Mouse (Mus musculus) testis, adult 2 months (tissue): ENCODE measurements around the gene Gpc6.

Source experiments
- CTCF ChIP-seq: fragments of 200-500 bp; IDR thresholded peaks from 2 replicates; pipeline ENCODE4 v1.5.1; 2012; ENCODE audit warnings: low read depth, mild to moderate bottlenecking, inconsistent platforms, low read length, moderate library complexity; ENCODE audit not compliant: control insufficient read depth, insufficient read depth, insufficient replicate concordance
- POLR2A ChIP-seq: fragments of 200-500 bp; IDR thresholded peaks from 2 replicates; pipeline ENCODE4 v1.6.1; 2012; ENCODE audit warnings: low read depth, mild to moderate bottlenecking, inconsistent platforms, low read length, moderate library complexity; ENCODE audit not compliant: control insufficient read depth

DNA sequence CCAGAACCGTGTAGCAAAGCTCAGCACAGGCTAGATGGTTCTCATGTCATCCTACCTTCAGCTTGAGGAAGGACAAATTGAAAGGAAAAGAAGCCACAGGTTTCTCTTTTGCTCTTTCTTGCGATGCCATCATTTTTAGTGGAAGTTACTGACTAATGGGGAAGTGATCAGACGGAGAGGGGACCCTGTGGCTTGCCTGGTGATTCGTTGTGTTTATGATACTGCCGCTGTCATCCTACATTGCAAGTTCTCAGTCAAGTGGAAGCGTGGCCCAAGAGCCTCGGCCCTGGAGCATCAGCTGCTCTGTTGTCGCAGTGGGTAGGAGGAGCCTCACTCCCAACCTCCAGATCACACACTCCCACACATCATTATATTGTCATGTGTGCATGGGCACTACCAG lies 1065.1 kb downstream of the Gpc6 start:
- no peak for TF ChIP-seq CTCF
- no peak for TF ChIP-seq POLR2A
